Mouse (Mus musculus) liver, embryonic 13.5 days (tissue): ENCODE results near the gene Pemt. TPM values are rescaled to one million over a fixed set of nuclear protein-coding genes. Genes with fewer than 3 reads are reported as not detected.
"Not testable (repeated sequence)": the region's sequence is repeated elsewhere in the genome, so short reads cannot be mapped to it uniquely, and the experiment has no call there.

Experiments used
- ATAC-seq: fragments of 200-750 bp; cut with Nextera tagmentation; 2 replicates; pipeline ENCODE4 v1.8.0; 2017; ENCODE audit warnings: low read depth, mild to moderate bottlenecking, moderate number of reproducible peaks, moderate library complexity
- DNase-seq: peaks from one replicate; pipeline ENCODE4 v3.0.0; 2022
- H3K27ac ChIP-seq: fragments of 300-500 bp; sonication (generic); 2 replicates; pipeline ENCODE4 v1.5.1; 2015; ENCODE audit warnings: moderate library complexity, mild to moderate bottlenecking, inconsistent platforms
- H3K27me3 ChIP-seq: fragments of 300-500 bp; sonication (generic); 2 replicates; pipeline ENCODE4 v1.6.1; 2015; ENCODE audit warnings: mild to moderate bottlenecking, inconsistent platforms
- H3K36me3 ChIP-seq: fragments of 300-500 bp; sonication (generic); 2 replicates; pipeline ENCODE4 v1.6.1; 2015; ENCODE audit warnings: mild to moderate bottlenecking, inconsistent platforms
- H3K4me1 ChIP-seq: fragments of 300-500 bp; sonication (generic); replicated peaks from 2 replicates; pipeline ENCODE4 v1.6.1; 2015; ENCODE audit warnings: inconsistent platforms
- H3K4me2 ChIP-seq: fragments of 300-500 bp; sonication (generic); 2 replicates; pipeline ENCODE4 v1.6.1; 2015; ENCODE audit warnings: inconsistent platforms, mild to moderate bottlenecking, moderate library complexity
- H3K4me3 ChIP-seq: fragments of 300-500 bp; sonication (generic); replicated peaks from 2 replicates; pipeline ENCODE4 v1.5.1; 2015; ENCODE audit warnings: mild to moderate bottlenecking, inconsistent platforms
- H3K9ac ChIP-seq: fragments of 300-500 bp; sonication (generic); 2 replicates; pipeline ENCODE4 v1.6.1; 2015; ENCODE audit warnings: mild to moderate bottlenecking, inconsistent platforms
- H3K9me3 ChIP-seq: fragments of 300-500 bp; sonication (generic); replicated peaks from 2 replicates; pipeline ENCODE4 v1.6.1; 2016; ENCODE audit warnings: inconsistent platforms
- WGBS: fragments of 180-500 bp; shearing (Covaris S2); methylation state at CpG from one replicate; pipeline ENCODE4 v1.1.7; 2015; ENCODE audit not compliant: insufficient replicate concordance; 5-methylcytosine and 5-hydroxymethylcytosine counted together
- polyA plus RNA-seq: library from polyadenylated mRNA; unstranded; fragments of >200 nt; fragmentation: Nextera tagmentation; extraction: Ambion mirVana; gene quantifications from 2 replicates; pipeline ENCODE4 v1.2.1, GENCODE M21; 2015

Pemt gene
- polyA plus RNA-seq, 1 experiment from 2014 or later, result 7.7 TPM

DNA sequence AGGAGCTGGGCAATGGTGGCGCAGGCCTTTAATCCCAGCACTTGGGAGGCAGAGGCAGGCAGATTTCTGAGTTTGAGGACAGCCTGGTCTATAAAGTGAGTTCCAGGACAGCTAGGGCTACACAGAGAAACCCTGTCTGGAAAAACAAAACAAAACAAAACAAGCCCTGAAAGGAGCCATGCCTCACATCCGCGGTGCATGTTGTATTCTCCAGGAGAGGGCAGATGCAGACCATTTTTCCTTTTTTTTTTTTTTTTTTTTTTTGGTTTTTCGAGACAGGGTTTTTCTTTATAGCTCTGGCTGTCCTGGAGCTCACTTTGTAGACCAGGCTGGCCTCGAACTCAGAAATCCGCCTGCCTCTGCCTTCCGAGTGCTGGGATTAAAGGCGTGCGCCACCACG is 101.4 kb downstream of the Pemt start:
- not testable (repeated sequence) for H3K36me3 ChIP-seq, H3K4me2 ChIP-seq, H3K27ac ChIP-seq, DNase-seq, H3K9me3 ChIP-seq, H3K27me3 ChIP-seq, ATAC-seq, H3K9ac ChIP-seq, H3K4me3 ChIP-seq
- 79% methylated on average over 10 of the region's 10 CpGs for WGBS
- peaks cover 52% of the 10 kb centered on the region for H3K4me1 ChIP-seq

DNA sequence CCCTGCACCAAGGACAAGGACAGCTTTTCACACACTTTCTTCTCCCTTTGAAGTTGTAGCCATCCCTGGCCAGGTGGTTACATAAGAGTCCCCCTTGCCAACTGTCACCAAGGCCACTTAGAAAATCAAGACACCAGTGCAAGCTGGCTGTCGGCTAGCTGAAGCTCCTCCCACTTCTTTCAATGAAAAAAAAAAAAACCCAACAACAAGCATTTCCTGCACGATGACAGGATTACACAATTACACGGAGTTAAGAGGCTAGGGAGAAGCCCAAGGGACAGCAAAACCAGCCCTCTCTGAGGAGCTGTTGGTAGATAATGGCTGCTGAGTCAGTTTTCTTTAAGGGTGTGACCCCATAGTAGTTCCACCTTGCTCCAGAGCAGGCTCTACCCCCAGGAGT is 104.9 kb downstream of the Pemt start:
- DNase-seq, result peak; percentile 22
- Histone ChIP-seq H3K27ac (peak overlapping the region; percentile 67), H3K9ac (peak overlapping the region; percentile 16; the same call in 1 of the 2 replicates), H3K4me1 (peaks cover 27% of the 10 kb centered on the region), H3K27me3 (no peaks in the 10 kb centered on the region), H3K9me3 (no peaks in the 10 kb centered on the region), H3K36me3 (no peaks in the 10 kb centered on the region), H3K4me3 (no peak overlapping the region), H3K4me2 (peak overlapping the region; percentile 31)
- peak; percentile 86 for ATAC-seq
- WGBS, result 3% methylated on average over 3 of the region's 3 CpGs

DNA sequence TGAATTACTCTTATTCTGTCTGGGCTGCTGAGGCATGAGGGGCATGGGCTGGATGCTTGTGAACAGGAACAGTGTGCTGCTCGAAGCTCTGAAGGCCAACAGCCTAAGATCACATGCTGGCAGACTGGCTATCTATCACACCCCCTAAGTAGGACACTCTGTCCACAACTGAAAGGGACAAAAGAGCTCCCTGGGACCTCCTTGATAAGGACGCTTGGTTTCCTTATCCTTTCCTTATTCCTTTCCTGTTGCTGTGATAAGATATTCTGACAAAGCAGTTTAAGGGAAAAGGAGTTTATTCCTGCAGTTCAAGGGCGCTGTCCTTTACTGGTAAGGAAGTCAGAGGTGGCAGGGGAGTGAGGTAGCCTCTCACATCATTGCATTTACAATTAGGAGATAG is 105.6 kb downstream of the Pemt start:
- H3K9ac ChIP-seq, result no peak overlapping the region
- 30% methylated on average over 3 of the region's 3 CpGs for WGBS
- H3K4me1 ChIP-seq, result peaks cover 27% of the 10 kb centered on the region
- H3K4me3 ChIP-seq, result no peak overlapping the region
- 0 out of 2 replicates have a peak overlapping the region, but pooled peaks have one; percentile 31 for H3K4me2 ChIP-seq
- no peaks in the 10 kb centered on the region for H3K9me3 ChIP-seq
- no peak for DNase-seq
- H3K27me3 ChIP-seq, result no peaks in the 10 kb centered on the region
- H3K36me3 ChIP-seq, result no peaks in the 10 kb centered on the region
- peak overlapping the region; percentile 67; the same call in 1 of the 2 replicates for H3K27ac ChIP-seq
- ATAC-seq, result 0 out of 2 replicates have a peak, but pooled peaks have one; percentile 43

DNA sequence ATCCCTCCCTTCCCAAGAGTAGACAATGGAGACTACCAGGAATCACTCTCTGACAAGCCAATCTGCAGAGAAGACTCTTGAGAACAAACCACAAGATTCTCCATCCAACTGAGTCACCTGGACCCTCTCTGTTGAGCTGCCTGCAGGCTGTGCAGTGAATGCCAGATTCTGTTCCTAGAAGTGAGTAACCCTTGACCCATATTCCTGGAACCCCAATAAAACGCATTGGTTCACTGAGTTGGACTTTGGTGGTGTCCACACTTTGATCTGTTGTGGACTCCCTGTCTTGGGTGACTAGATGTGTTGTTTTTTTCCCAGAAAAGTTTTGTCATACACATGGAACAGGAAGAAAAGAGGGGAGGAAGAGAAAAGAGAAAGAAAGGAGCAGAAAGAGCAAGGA is 106.5 kb downstream of the Pemt start:
- Histone ChIP-seq H3K9ac (no peak overlapping the region), H3K27me3 (peaks cover 3% of the 10 kb centered on the region; the same call in 1 of the 2 replicates), H3K27ac (no peak overlapping the region), H3K4me3 (no peak overlapping the region), H3K4me1 (peaks cover 27% of the 10 kb centered on the region), H3K36me3 (no peaks in the 10 kb centered on the region), H3K4me2 (no peak overlapping the region), H3K9me3 (no peaks in the 10 kb centered on the region)
- DNase-seq, result no peak
- no peak for ATAC-seq
- WGBS, result 64% methylated on average over 1 of the region's 1 CpGs

DNA sequence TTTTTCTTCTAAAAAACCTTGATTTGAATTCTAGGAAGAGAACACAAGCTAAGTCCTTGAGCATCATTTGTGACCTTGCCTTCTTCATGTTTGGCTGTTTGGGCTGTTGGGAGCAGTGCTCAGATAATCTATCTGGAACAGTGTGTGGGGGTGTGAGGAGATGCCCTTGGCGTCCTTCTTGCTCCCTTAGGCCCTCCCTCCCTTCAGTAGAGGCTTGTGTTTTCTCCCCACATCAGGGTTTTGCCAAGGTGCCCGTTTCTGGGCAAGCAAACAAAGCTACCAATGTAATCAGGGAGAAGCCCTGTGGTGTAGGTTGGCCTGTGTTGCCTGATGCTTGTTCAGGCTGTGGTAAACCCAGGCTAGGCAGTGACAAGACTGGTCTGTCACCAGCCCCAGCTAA is 108.7 kb downstream of the Pemt start:
- ATAC-seq (no peak), DNase-seq (no peak)
- peaks cover 4% of the 10 kb centered on the region; the same call in 1 of the 2 replicates for H3K27me3 ChIP-seq
- no peak overlapping the region for H3K4me2 ChIP-seq
- peaks cover 25% of the 10 kb centered on the region for H3K4me1 ChIP-seq
- WGBS, result 15% methylated on average over 2 of the region's 2 CpGs
- no peak overlapping the region for H3K9ac ChIP-seq
- no peak overlapping the region for H3K4me3 ChIP-seq
- H3K27ac ChIP-seq, result no peak overlapping the region
- H3K36me3 ChIP-seq, result no peaks in the 10 kb centered on the region
- no peaks in the 10 kb centered on the region for H3K9me3 ChIP-seq

DNA sequence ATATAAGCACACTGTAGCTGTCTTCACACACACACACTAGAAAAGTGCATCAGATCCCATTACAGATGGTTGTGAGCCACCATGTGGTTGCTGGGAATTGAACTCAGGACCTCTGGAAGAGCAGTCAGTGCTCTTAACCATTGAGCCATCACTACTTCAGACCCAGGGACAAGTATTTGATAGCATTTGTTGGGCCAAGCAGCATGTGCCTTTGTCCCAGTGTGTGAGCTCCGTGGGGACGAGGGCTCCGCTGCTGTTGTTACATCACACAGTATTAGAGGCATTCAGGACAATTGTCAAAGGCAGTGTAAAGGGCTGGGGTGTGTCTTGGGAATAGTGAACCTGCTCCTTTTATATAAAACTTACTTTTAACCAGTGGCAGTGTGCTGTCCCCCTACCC is 109.3 kb downstream of the Pemt start:
- Histone ChIP-seq H3K27me3 (peaks cover 7% of the 10 kb centered on the region), H3K36me3 (no peaks in the 10 kb centered on the region), H3K9me3 (no peaks in the 10 kb centered on the region), H3K9ac (no peak overlapping the region), H3K4me1 (peaks cover 19% of the 10 kb centered on the region), H3K27ac (no peak overlapping the region), H3K4me2 (no peak overlapping the region), H3K4me3 (no peak overlapping the region)
- 78% methylated on average over 3 of the region's 3 CpGs for WGBS
- DNase-seq (no peak), ATAC-seq (no peak)

DNA sequence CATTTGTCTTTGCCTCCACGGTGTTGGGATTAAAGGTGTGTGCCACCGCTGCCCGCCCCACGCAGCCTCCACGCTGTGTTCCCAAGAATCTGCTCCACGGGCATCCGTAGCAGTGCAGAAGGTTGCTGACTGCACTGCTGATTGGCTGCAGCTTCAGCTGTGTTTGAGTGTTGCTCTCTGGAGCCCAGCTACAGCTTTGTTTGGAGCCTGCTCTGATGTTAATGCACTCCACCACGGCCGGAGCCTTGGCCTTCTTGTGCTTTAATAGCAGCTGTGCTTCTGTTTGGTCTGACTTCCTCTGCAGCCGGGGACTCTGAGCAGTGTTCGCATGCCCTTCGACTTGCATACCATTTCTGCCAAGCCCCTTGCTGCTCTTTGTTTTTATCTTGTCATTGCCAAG is 112.3 kb downstream of the Pemt start:
- no peak for DNase-seq
- Histone ChIP-seq H3K27ac (no peak overlapping the region), H3K9me3 (no peaks in the 10 kb centered on the region), H3K4me1 (no peaks in the 10 kb centered on the region), H3K9ac (no peak overlapping the region), H3K4me2 (no peak overlapping the region), H3K4me3 (no peak overlapping the region), H3K36me3 (no peaks in the 10 kb centered on the region), H3K27me3 (peaks cover 26% of the 10 kb centered on the region)
- no peak for ATAC-seq
- 65% methylated on average over 12 of the region's 12 CpGs for WGBS

DNA sequence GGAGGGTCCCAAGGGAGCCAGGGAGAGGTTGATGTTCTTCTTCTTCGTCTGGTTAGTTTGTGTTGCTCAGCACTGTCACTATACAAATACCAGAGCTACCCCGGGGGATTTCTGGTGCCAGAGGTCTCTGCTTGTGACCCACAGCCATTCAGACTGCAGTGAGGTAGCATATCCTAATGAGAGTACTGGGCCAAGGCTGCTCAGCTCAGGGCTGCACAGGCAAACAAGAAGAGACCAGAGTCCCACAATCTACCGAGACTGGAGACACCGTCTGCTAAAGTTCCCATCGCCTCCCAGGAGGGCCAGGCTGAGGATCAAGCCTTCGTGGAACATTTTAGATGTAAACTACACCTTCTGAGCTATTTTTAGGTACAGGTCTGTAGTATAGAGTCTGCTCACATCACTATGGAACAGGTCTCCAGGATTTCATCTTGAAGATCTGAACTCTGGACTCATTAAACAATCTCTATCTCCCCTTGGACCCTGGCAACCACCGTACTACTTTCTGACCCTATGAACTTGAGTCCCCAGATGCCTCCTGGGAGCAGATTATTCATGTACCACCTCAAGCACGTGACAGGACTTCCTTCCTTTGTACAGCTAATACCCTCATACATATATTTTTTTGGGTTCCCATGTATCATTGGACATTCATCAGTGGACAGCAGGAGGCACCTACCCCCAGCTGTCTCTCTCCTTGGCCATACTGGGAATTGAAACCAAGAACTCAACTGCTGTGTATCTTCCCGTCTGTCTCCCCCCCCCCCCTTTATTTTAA is 113.5 kb downstream of the Pemt start:
- WGBS, result 53% methylated on average over 9 of the region's 9 CpGs
- Histone ChIP-seq H3K4me1 (no peaks in the 10 kb centered on the region), H3K4me2 (no peak overlapping the region), H3K27me3 (peaks cover 26% of the 10 kb centered on the region), H3K9ac (no peak overlapping the region), H3K36me3 (no peaks in the 10 kb centered on the region), H3K27ac (no peak overlapping the region), H3K9me3 (no peaks in the 10 kb centered on the region), H3K4me3 (no peak overlapping the region)
- DNase-seq, result no peak
- ATAC-seq, result no peak

DNA sequence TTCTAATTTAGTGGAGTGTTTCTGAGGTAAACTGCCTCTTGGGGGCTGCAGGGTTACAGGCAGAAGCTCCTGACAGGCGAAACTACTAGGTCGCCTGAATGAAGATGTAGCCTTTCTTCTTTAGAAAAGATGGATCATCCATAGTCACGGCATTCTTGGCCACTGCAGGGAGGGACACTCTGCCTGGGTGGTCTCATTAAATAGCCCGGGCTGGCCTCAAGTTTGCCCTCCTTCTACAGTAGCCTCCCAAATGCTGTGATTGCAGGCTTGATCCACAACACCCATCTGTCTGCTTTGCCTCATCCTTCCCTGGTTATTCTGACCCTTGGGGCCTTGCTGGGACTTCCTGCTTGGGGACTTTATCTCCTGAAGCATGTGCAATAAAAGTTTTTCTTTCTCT is 116.3 kb downstream of the Pemt start:
- Histone ChIP-seq H3K9me3 (no peaks in the 10 kb centered on the region), H3K9ac (no peak overlapping the region), H3K4me2 (no peak overlapping the region), H3K36me3 (no peaks in the 10 kb centered on the region), H3K4me1 (no peaks in the 10 kb centered on the region), H3K4me3 (no peak overlapping the region), H3K27ac (no peak overlapping the region), H3K27me3 (peaks cover 25% of the 10 kb centered on the region)
- DNase-seq (no peak), ATAC-seq (no peak)
- WGBS, result 63% methylated on average over 4 of the region's 4 CpGs

DNA sequence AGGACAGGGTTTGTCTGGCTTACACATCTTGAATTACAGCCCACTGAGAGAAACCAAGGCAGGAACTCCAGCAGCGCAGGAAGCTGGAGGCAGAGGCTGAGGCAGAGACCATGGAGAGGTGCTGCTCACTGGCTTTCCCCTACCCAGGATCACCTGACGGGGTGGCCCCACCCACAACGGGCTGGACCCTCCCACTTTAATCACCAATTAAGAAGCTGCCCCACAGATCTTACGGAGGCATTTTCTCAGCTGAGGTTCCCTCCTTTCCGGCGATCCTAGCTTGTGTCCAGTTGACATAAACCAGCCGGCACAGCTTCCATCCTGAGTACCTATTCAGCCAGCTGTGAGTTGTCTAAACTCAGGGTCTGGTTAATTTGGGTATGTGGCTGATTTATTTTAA is 125.0 kb downstream of the Pemt start:
- Histone ChIP-seq H3K36me3 (no peaks in the 10 kb centered on the region), H3K9me3 (no peaks in the 10 kb centered on the region), H3K4me3 (peak overlapping the region; percentile 18), H3K9ac (no peak overlapping the region), H3K27me3 (no peaks in the 10 kb centered on the region), H3K4me2 (peak overlapping the region; percentile 40), H3K27ac (no peak overlapping the region), H3K4me1 (peaks cover 55% of the 10 kb centered on the region)
- DNase-seq, result peak; percentile 47
- 37% methylated on average over 7 of the region's 7 CpGs for WGBS
- peak; percentile 66; the same call in 1 of the 2 replicates for ATAC-seq
